Mouse (Mus musculus) embryonic fibroblast, embryonic 13.5 days (primary cell): ENCODE measurements around the gene Pcgf3.

Source experiments
- CTCF ChIP-seq: IDR thresholded peaks from 2 replicates; pipeline ENCODE4 v1.5.1; 2011; ENCODE audit warnings: mild to moderate bottlenecking, control low read depth, low read length, moderate library complexity, borderline replicate concordance; ENCODE audit not compliant: insufficient read depth
- POLR2A ChIP-seq: IDR thresholded peaks from 2 replicates; pipeline ENCODE4 v1.6.1; 2011; ENCODE audit warnings: low read depth, mild to moderate bottlenecking, control low read depth, low read length, moderate library complexity

GRCm38 (mm10) chr5:108460461-108460860 lies 571 bp upstream of the Pcgf3 start:
- no peak for TF ChIP-seq CTCF
- TF ChIP-seq POLR2A, result no peak
